Mouse (Mus musculus) C2C12 (cell line): ENCODE data around the gene Cck. TPM values are rescaled to one million over a fixed set of nuclear protein-coding genes. Genes with fewer than 3 reads are reported as not detected.
"Not testable (repeated sequence)": the region's sequence is repeated elsewhere in the genome, so short reads cannot be mapped to it uniquely, and the experiment has no call there.

Experiments used
- H3K27me3 ChIP-seq: one replicate; pipeline ENCODE4 v1.6.1; 2011; ENCODE audit not compliant: control insufficient read depth, insufficient read depth, insufficient read length
- H3K36me3 ChIP-seq: one replicate; pipeline ENCODE4 v1.6.1; 2011; ENCODE audit not compliant: control insufficient read depth, insufficient read depth
- H3K4me3 ChIP-seq: one replicate; pipeline ENCODE4 v1.5.1; 2011; ENCODE audit warnings: mild to moderate bottlenecking, control low read depth; ENCODE audit not compliant: poor library complexity, insufficient read depth, severe bottlenecking
- H3K79me2 ChIP-seq: one replicate; pipeline ENCODE4 v1.6.1; 2011; ENCODE audit not compliant: control insufficient read depth, insufficient read depth
- H3K79me3 ChIP-seq: one replicate; pipeline ENCODE4 v1.6.1; 2011; ENCODE audit warnings: low read depth, control low read depth
- H3ac ChIP-seq: one replicate; pipeline ENCODE3; 2011; ENCODE audit warnings: low read depth; ENCODE audit not compliant: control insufficient read depth, insufficient read length
- CEBPB ChIP-seq: IDR thresholded peaks from one replicate; pipeline ENCODE4 v1.6.1; 2011; ENCODE audit warnings: low read depth, mild to moderate bottlenecking, control low read depth, moderate library complexity
- CTCF ChIP-seq: IDR thresholded peaks from one replicate; pipeline ENCODE4 v1.5.1; 2011; ENCODE audit not compliant: control insufficient read depth, insufficient read depth, insufficient read length
- FOSL1 ChIP-seq: IDR thresholded peaks from one replicate; pipeline ENCODE4 v1.8.0; 2011; ENCODE audit warnings: mild to moderate bottlenecking, low read length; ENCODE audit not compliant: poor library complexity, insufficient read depth, severe bottlenecking
- MAX ChIP-seq: IDR thresholded peaks from one replicate; pipeline ENCODE4 v1.6.1; 2011; ENCODE audit warnings: mild to moderate bottlenecking, control low read depth
- MYOD1 ChIP-seq: IDR thresholded peaks from one replicate; pipeline ENCODE4 v1.6.1; 2011; ENCODE audit warnings: low read depth; ENCODE audit not compliant: control insufficient read depth, insufficient read length
- MYOG ChIP-seq: IDR thresholded peaks from one replicate; pipeline ENCODE4 v1.6.1; 2011; ENCODE audit not compliant: control insufficient read depth, insufficient read length; ENCODE audit errors: extremely low read depth
- USF1 ChIP-seq: IDR thresholded peaks from one replicate; pipeline ENCODE4 v1.6.1; 2011; ENCODE audit warnings: low read depth, mild to moderate bottlenecking, control low read depth, moderate library complexity
- polyA plus RNA-seq: library from polyadenylated mRNA; unstranded; fragments of >200 nt; fragmentation: generic; extraction: Trizol; gene quantifications from one replicate; pipeline ENCODE4 v1.2.1, GENCODE M21; 2012; ENCODE audit warnings: missing spikeins

Gene Cck
- polyA plus RNA-seq, 1 experiment, result 2.9 TPM

- no peaks in the 10 kb centered on the region for H3K79me2 ChIP-seq
- H3K4me3 ChIP-seq, result no peak overlapping the region
- H3K79me3 ChIP-seq, result no peaks in the 10 kb centered on the region
- no peaks in the 10 kb centered on the region for H3K27me3 ChIP-seq
- peaks cover 5% of the 10 kb centered on the region for H3K36me3 ChIP-seq
- H3ac ChIP-seq, result no peak overlapping the region
- TF ChIP-seq MYOD1, result no peak
- TF ChIP-seq CTCF, result peak; percentile 67
Observed at GRCm38 (mm10) chr9:121458466-121458865, 37.0 kb downstream of the Cck start.

- H3K4me3 ChIP-seq, result no peak overlapping the region
- H3K79me3 ChIP-seq, result no peaks in the 10 kb centered on the region
- peaks cover 5% of the 10 kb centered on the region for H3K36me3 ChIP-seq
- no peaks in the 10 kb centered on the region for H3K27me3 ChIP-seq
- no peak overlapping the region for H3ac ChIP-seq
- TF ChIP-seq MAX (no peak), CEBPB (no peak), FOSL1 (no peak), CTCF (no peak), MYOG (no peak), MYOD1 (no peak), USF1 (no peak)
- no peaks in the 10 kb centered on the region for H3K79me2 ChIP-seq
Observed at GRCm38 (mm10) chr9:121456739-121457515, 38.6 kb downstream of the Cck start.

GRCm38 (mm10) chr9:121454891-121455290 lies 40.6 kb downstream of the Cck start:
- H3K27me3 ChIP-seq, result no peaks in the 10 kb centered on the region
- TF ChIP-seq MAX, result no peak
- no peak for TF ChIP-seq FOSL1
- TF ChIP-seq CEBPB, result no peak
- TF ChIP-seq USF1, result no peak
- no peak for TF ChIP-seq MYOG
- no peaks in the 10 kb centered on the region for H3K79me2 ChIP-seq
- H3ac ChIP-seq, result no peak overlapping the region
- no peak overlapping the region for H3K4me3 ChIP-seq
- H3K79me3 ChIP-seq, result no peaks in the 10 kb centered on the region
- H3K36me3 ChIP-seq, result peaks cover 7% of the 10 kb centered on the region

- not testable (repeated sequence) for H3K79me2 ChIP-seq, H3K27me3 ChIP-seq, H3ac ChIP-seq, H3K79me3 ChIP-seq, H3K36me3 ChIP-seq, H3K4me3 ChIP-seq
Observed at GRCm38 (mm10) chr9:121452342-121452942, 43.1 kb downstream of the Cck start.

DNA sequence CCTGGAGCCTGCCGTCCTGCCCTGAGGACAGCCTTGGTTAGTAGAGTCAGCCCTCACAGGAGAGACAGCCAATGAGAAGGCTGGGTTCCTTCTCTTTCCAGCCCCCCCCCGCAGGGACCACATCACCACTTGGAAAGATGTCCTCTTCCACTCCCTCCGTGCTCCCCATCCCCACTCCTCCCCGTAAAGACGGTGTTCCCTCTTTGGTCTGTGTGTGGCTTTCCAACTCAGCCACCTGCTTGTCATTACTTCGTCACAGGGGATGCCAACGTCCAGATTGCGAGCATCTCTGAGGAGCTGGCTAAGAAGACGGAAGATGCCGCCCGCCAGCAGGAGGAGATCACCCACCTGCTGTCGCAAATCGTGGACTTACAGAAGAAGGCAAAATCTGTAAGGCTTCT lies 49.1 kb downstream of the Cck start:
- no peak overlapping the region for H3ac ChIP-seq
- H3K27me3 ChIP-seq, result no peaks in the 10 kb centered on the region
- H3K79me2 ChIP-seq, result no peaks in the 10 kb centered on the region
- TF ChIP-seq CTCF (no peak), MYOG (no peak), FOSL1 (no peak), MYOD1 (no peak), CEBPB (no peak), MAX (no peak), USF1 (no peak)
- no peaks in the 10 kb centered on the region for H3K79me3 ChIP-seq
- H3K36me3 ChIP-seq, result peaks cover 18% of the 10 kb centered on the region
- H3K4me3 ChIP-seq, result no peak overlapping the region

GRCm38 (mm10) chr9:121445364-121445763 lies 50.1 kb downstream of the Cck start:
- Histone ChIP-seq H3K4me3 (no peak overlapping the region), H3K36me3 (peaks cover 18% of the 10 kb centered on the region), H3K79me2 (no peaks in the 10 kb centered on the region), H3K79me3 (no peaks in the 10 kb centered on the region), H3K27me3 (no peaks in the 10 kb centered on the region), H3ac (no peak overlapping the region)
- TF ChIP-seq CTCF (peak; percentile 35), CEBPB (no peak)
